Mouse (Mus musculus) liver, embryonic 15.5 days (tissue): ENCODE data around the gene Cspg4. TPM values are rescaled to one million over a fixed set of nuclear protein-coding genes. Genes with fewer than 3 reads are reported as not detected.
"Not testable (repeated sequence)": the region's sequence is repeated elsewhere in the genome, so short reads cannot be mapped to it uniquely, and the experiment has no call there.

Experiments
- ATAC-seq: fragments of 200-750 bp; cut with Nextera tagmentation; 2 replicates; pipeline ENCODE4 v1.8.0; 2017; ENCODE audit warnings: moderate number of reproducible peaks, mild to moderate bottlenecking, moderate library complexity; ENCODE audit not compliant: insufficient read depth
- H3K27ac ChIP-seq: fragments of 300-500 bp; sonication (generic); replicated peaks from 2 replicates; pipeline ENCODE4 v1.5.1; 2015; ENCODE audit warnings: mild to moderate bottlenecking, inconsistent platforms
- H3K27me3 ChIP-seq: fragments of 300-500 bp; sonication (generic); 2 replicates; pipeline ENCODE4 v1.6.1; 2015; ENCODE audit warnings: mild to moderate bottlenecking, inconsistent platforms
- H3K36me3 ChIP-seq: fragments of 300-500 bp; sonication (generic); replicated peaks from 2 replicates; pipeline ENCODE4 v1.6.1; 2015; ENCODE audit warnings: moderate library complexity, mild to moderate bottlenecking, inconsistent platforms
- H3K4me1 ChIP-seq: fragments of 300-500 bp; sonication (generic); replicated peaks from 2 replicates; pipeline ENCODE4 v1.6.1; 2015; ENCODE audit warnings: inconsistent platforms
- H3K4me2 ChIP-seq: fragments of 300-500 bp; sonication (generic); 2 replicates; pipeline ENCODE4 v1.6.1; 2015; ENCODE audit warnings: moderate library complexity, mild to moderate bottlenecking, inconsistent platforms
- H3K4me3 ChIP-seq: fragments of 300-500 bp; sonication (generic); replicated peaks from 2 replicates; pipeline ENCODE4 v1.5.1; 2015; ENCODE audit warnings: mild to moderate bottlenecking, inconsistent platforms
- H3K9ac ChIP-seq: fragments of 300-500 bp; sonication (generic); 2 replicates; pipeline ENCODE4 v1.6.1; 2015; ENCODE audit warnings: moderate library complexity, mild to moderate bottlenecking, inconsistent platforms
- H3K9me3 ChIP-seq: fragments of 300-500 bp; sonication (generic); replicated peaks from 2 replicates; pipeline ENCODE4 v1.6.1; 2016; ENCODE audit warnings: inconsistent platforms
- WGBS: fragments of 180-500 bp; shearing (Covaris S2); methylation state at CpG from one replicate; pipeline ENCODE4 v1.1.7; 2015; ENCODE audit warnings: mixed read lengths; ENCODE audit not compliant: insufficient replicate concordance; 5-methylcytosine and 5-hydroxymethylcytosine counted together
- polyA plus RNA-seq: library from polyadenylated mRNA; unstranded; fragments of >200 nt; fragmentation: Nextera tagmentation; extraction: Ambion mirVana; gene quantifications from 2 replicates; pipeline ENCODE4 v1.2.1, GENCODE M21; 2015

Cspg4 gene
- polyA plus RNA-seq, 1 experiment from 2014 or later, result 0.61 TPM

- H3K4me1 ChIP-seq, result peaks cover 10% of the 10 kb centered on the region
- no peak overlapping the region for H3K9ac ChIP-seq
- peaks cover 6% of the 10 kb centered on the region for H3K27me3 ChIP-seq
- H3K9me3 ChIP-seq, result no peaks in the 10 kb centered on the region
- H3K36me3 ChIP-seq, result no peaks in the 10 kb centered on the region
- 31% methylated on average over 12 of the region's 12 CpGs for WGBS
- H3K27ac ChIP-seq, result no peak overlapping the region
- ATAC-seq, result 0 out of 2 replicates have a peak, but pooled peaks have one; percentile 10
- peak overlapping the region; percentile 50 for H3K4me2 ChIP-seq
- H3K4me3 ChIP-seq, result no peak overlapping the region
Measured at GRCm38 (mm10) chr9:56891517-56892011, 26.7 kb downstream of the Cspg4 start.

DNA sequence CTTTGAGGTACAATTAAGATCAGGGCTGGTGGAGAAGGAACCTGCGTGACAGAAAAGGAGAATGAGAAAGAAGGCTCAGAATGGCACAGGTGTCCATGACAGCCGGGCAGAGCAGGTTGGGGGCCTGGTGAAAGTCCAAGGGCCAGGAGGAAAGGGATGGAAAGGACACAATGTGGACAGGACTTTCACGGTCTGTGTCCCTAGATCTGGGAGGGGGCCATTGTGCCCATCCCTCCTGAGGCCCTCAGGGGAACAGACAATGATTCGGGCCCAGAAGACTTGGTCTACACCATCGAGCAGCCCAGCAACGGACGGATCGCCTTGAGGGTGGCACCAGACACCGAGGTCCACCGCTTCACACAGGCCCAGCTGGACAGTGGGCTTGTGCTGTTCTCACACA is 27.3 kb downstream of the Cspg4 start:
- Histone ChIP-seq H3K9me3 (no peaks in the 10 kb centered on the region), H3K4me1 (peaks cover 10% of the 10 kb centered on the region), H3K4me3 (no peak overlapping the region), H3K4me2 (0 out of 2 replicates have a peak overlapping the region, but pooled peaks have one; percentile 50), H3K36me3 (no peaks in the 10 kb centered on the region), H3K27me3 (peaks cover 6% of the 10 kb centered on the region), H3K27ac (no peak overlapping the region), H3K9ac (no peak overlapping the region)
- no peak for ATAC-seq
- WGBS, result 72% methylated on average over 10 of the region's 10 CpGs

GRCm38 (mm10) chr9:56893313-56893712 is 28.5 kb downstream of the Cspg4 start:
- no peaks in the 10 kb centered on the region for H3K9me3 ChIP-seq

GRCm38 (mm10) chr9:56894006-56894405 is 29.2 kb downstream of the Cspg4 start:
- Histone ChIP-seq H3K4me3 (no peak overlapping the region), H3K27ac (no peak overlapping the region), H3K4me2 (no peak overlapping the region), H3K9me3 (no peaks in the 10 kb centered on the region), H3K9ac (no peak overlapping the region), H3K27me3 (peaks cover 6% of the 10 kb centered on the region), H3K4me1 (peaks cover 10% of the 10 kb centered on the region), H3K36me3 (no peaks in the 10 kb centered on the region)
- 26% methylated on average over 3 of the region's 3 CpGs for WGBS
- ATAC-seq, result no peak

More at GRCm38 (mm10) chr9:56893313-56893712, 28.5 kb downstream of the Cspg4 start:
- Histone ChIP-seq H3K27ac (no peak overlapping the region), H3K4me2 (no peak overlapping the region), H3K4me3 (no peak overlapping the region), H3K9ac (no peak overlapping the region), H3K4me1 (peaks cover 10% of the 10 kb centered on the region), H3K36me3 (no peaks in the 10 kb centered on the region), H3K27me3 (peaks cover 6% of the 10 kb centered on the region)
- ATAC-seq, result no peak
- WGBS, result 61% methylated on average over 8 of the region's 8 CpGs

DNA sequence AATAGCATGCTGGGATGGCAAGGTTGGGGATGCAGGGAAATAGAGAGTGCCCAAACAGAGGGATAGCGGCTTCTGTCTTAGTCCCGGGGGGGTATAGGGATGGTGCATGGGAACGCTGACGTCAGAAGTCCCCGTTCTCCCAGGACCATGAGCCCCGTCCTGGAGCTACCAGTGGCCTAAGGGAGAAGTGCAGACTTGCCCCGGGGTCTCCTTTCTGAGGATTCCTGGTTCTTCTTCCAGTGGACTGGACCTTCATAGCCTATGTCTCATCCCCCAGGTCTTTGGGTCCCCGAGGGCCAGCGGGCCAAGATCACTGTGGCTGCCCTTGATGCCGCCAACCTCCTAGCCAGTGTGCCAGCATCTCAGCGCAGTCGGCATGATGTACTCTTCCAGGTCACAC is 31.9 kb downstream of the Cspg4 start:
- peaks cover 2% of the 10 kb centered on the region; the same call in 1 of the 2 replicates for H3K27me3 ChIP-seq
- H3K9me3 ChIP-seq, result no peaks in the 10 kb centered on the region
- ATAC-seq, result no peak
- no peak overlapping the region for H3K4me2 ChIP-seq
- H3K4me3 ChIP-seq, result no peak overlapping the region
- 85% methylated on average over 12 of the region's 12 CpGs for WGBS
- peaks cover 2% of the 10 kb centered on the region; the same call in 1 of the 2 replicates for H3K4me1 ChIP-seq
- no peaks in the 10 kb centered on the region for H3K36me3 ChIP-seq
- no peak overlapping the region for H3K27ac ChIP-seq
- no peak overlapping the region for H3K9ac ChIP-seq

DNA sequence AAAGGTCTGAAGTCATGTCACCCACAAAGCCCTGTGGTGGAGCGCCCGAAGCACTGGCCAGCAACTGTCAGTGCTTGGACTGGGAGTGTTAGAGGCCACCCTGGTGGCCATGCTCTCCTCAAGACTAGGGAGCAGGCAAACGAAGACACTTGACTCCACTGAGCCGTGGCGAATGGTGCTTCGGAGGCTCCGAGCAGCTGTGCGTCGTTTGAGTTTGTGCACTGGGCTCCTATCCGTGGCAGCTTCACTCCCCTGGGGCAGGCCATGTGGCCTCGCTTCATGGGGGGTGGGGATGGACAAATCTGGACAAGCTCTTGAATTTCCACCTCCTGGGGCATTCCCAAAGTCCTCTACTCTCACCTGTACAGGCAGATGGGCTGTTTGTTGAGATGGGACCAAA is 34.6 kb downstream of the Cspg4 start:
- Histone ChIP-seq H3K9me3 (no peaks in the 10 kb centered on the region), H3K4me2 (no peak overlapping the region), H3K27me3 (no peaks in the 10 kb centered on the region), H3K36me3 (no peaks in the 10 kb centered on the region), H3K9ac (no peak overlapping the region), H3K4me1 (no peaks in the 10 kb centered on the region), H3K27ac (no peak overlapping the region), H3K4me3 (no peak overlapping the region)
- no peak for ATAC-seq
- WGBS, result 79% methylated on average over 11 of the region's 11 CpGs

- H3K4me2 ChIP-seq, result no peak overlapping the region
- H3K9ac ChIP-seq, result no peak overlapping the region
- H3K4me1 ChIP-seq, result no peaks in the 10 kb centered on the region
- no peaks in the 10 kb centered on the region for H3K27me3 ChIP-seq
- H3K9me3 ChIP-seq, result no peaks in the 10 kb centered on the region
- no peak overlapping the region for H3K27ac ChIP-seq
- ATAC-seq, result no peak
- H3K36me3 ChIP-seq, result no peaks in the 10 kb centered on the region
- H3K4me3 ChIP-seq, result no peak overlapping the region
Measured at GRCm38 (mm10) chr9:56900060-56900459, 35.2 kb downstream of the Cspg4 start.

DNA sequence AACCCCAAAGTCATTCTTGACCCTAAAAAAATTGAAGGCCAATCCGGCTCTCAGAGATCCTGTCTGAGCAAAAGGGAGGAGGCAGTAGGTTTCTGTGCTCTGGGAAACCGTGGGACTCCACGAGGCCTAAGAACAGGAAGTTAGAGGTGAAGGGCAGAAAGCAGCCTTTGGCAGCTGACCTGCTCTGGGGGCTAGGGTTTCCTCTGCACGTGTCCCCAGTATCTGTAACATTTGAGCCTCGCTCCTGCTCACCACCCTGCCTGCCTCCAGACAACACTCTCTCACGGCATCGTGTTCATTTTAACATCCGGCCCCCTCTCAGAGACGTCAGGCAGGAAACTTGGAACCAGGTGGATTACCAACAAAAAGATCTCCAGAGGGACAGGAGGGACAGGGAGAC is 35.7 kb downstream of the Cspg4 start:
- Histone ChIP-seq H3K4me3 (no peak overlapping the region), H3K4me1 (no peaks in the 10 kb centered on the region), H3K27me3 (no peaks in the 10 kb centered on the region), H3K27ac (no peak overlapping the region), H3K9ac (no peak overlapping the region), H3K9me3 (no peaks in the 10 kb centered on the region), H3K36me3 (no peaks in the 10 kb centered on the region), H3K4me2 (no peak overlapping the region)
- whole genome bisulfite sequencing, result 21% methylated on average over 9 of the region's 9 CpGs
- ATAC-seq, result no peak

- Histone ChIP-seq H3K4me3 (no peak overlapping the region), H3K27ac (no peak overlapping the region), H3K9ac (no peak overlapping the region), H3K27me3 (no peaks in the 10 kb centered on the region), H3K9me3 (no peaks in the 10 kb centered on the region), H3K4me2 (no peak overlapping the region), H3K36me3 (no peaks in the 10 kb centered on the region), H3K4me1 (no peaks in the 10 kb centered on the region)
- ATAC-seq, result no peak
- WGBS, result 49% methylated on average over 8 of the region's 8 CpGs
Measured at GRCm38 (mm10) chr9:56901187-56901586, 36.4 kb downstream of the Cspg4 start.

DNA sequence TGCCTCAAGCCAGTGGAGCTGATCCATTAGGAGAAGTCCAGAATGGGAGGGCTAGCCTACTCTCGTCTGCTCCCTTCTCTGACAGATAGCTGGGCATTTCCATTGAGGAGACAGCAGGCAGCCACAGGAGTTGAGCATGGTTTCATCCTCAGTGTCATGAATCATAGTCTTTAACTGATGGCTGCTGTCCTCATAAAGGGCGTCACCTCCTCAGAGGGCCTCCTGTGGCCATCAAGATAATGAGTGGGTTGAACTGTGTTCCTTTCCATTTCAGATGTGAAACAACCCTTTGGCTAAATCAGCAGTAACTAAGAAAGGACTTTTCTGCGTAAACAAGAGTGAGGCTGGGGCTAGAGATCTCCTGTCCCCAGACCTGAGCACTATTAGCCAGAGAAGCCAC is 38.8 kb downstream of the Cspg4 start:
- Histone ChIP-seq H3K27ac (no peak overlapping the region), H3K9ac (no peak overlapping the region), H3K4me3 (no peak overlapping the region), H3K27me3 (no peaks in the 10 kb centered on the region), H3K9me3 (no peaks in the 10 kb centered on the region), H3K4me1 (no peaks in the 10 kb centered on the region), H3K36me3 (no peaks in the 10 kb centered on the region), H3K4me2 (no peak overlapping the region)
- WGBS, result 39% methylated on average over 3 of the region's 3 CpGs
- ATAC-seq, result no peak

DNA sequence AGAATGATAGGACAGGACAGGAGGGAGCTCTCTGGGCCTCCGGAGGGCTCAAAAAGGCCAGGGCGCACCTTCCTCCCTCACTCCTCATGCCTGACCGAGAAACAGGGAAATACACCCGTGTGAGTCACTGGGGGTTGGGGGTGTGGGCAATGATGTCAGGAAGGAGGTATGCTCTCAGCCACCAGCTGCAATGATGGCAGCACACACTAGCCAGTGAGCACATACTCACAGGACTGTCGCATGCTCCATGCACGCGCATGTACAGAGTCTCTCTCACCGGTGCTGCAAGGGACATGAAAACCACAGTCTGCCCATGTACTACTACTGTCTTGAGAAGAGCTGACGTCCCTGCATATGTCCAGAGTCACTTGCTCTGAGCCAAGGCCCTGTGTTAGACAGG is 42.7 kb downstream of the Cspg4 start:
- no peak overlapping the region for H3K4me2 ChIP-seq
- H3K9me3 ChIP-seq, result no peaks in the 10 kb centered on the region
- no peaks in the 10 kb centered on the region for H3K4me1 ChIP-seq
- no peaks in the 10 kb centered on the region for H3K36me3 ChIP-seq
- no peak overlapping the region for H3K9ac ChIP-seq
- no peaks in the 10 kb centered on the region for H3K27me3 ChIP-seq
- H3K27ac ChIP-seq, result no peak overlapping the region
- H3K4me3 ChIP-seq, result no peak overlapping the region
- WGBS, result 53% methylated on average over 9 of the region's 9 CpGs
- ATAC-seq, result no peak

DNA sequence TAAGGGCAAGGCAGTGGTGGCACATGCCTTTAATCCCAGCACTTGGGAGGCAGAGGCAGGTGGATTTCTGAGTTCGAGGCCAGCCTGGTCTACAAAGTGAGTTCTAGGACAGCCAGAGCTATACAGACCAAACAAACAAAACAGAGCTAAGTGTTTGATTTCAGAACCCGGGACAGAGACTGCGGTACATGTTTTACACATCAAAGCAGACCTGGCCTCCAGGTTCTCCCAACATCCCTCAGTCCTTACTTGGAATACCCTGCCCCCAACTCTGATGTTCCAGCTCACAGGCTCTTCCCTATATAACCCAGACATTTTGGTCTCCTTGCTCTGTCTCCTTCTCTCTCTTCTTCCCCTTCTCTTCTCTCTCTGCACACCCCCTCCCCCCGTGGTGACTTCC is 45.2 kb downstream of the Cspg4 start:
- not testable (repeated sequence) for H3K4me3 ChIP-seq, H3K9ac ChIP-seq, H3K4me1 ChIP-seq, H3K27me3 ChIP-seq, H3K27ac ChIP-seq, H3K9me3 ChIP-seq, H3K36me3 ChIP-seq, ATAC-seq, H3K4me2 ChIP-seq
- WGBS, result 33% methylated on average over 4 of the region's 4 CpGs
